12 mouse cellular contexts compared by ENCODE assay signal in genomic region chr12:15218504-15218903, GRCm38 (mm10).
DNase-seq lines count a peak whose midpoint lies in the region; ATAC-seq lines count a peak whose summit lies in the region.
"Had no signal": no experiment of that assay in that cellular context is flagged by ENCODE, and none has a peak within 500 bp of the region (broad histone marks: within the 10 kb centered on the region; RNA-seq: fewer than 3 reads in every experiment).

No protein-coding gene starts in this region.

- no peaks in the 10 kb centered on the region for H3K9me3 ChIP-seq in midbrain, embryonic 13.5 days
- no peaks in the 10 kb centered on the region for H3K9me3 ChIP-seq in kidney, embryonic 16.5 days (ENCODE audit: low read length)
- H3K9me3 ChIP-seq in embryonic facial prominence, embryonic 10.5 days, result no peaks in the 10 kb centered on the region
- H3K9me3 ChIP-seq: embryonic facial prominence, embryonic 12.5 days; heart, embryonic 15.5 days had no signal

- 21% methylated on average over 8 of the region's 8 CpGs for WGBS in midbrain, embryonic 13.5 days
- 57% methylated on average over 8 of the region's 8 CpGs for WGBS in kidney, embryonic 16.5 days
- 77% methylated on average over 8 of the region's 8 CpGs for whole genome bisulfite sequencing in embryonic facial prominence, embryonic 10.5 days

- ATAC-seq in midbrain, embryonic 13.5 days, result peak; percentile 82
- no peak for ATAC-seq in kidney, embryonic 16.5 days (ENCODE audit: low FRiP score, low TSS enrichment)

- peak overlapping the region; percentile 25 for H3K4me2 ChIP-seq in midbrain, embryonic 13.5 days (replicated peaks)
- H3K4me2 ChIP-seq in kidney, embryonic 16.5 days (replicated peaks; ENCODE audit: low read depth, low read length), result no peak overlapping the region
- H3K4me2 ChIP-seq: embryonic facial prominence, embryonic 12.5 days; heart, embryonic 15.5 days had no signal

- H3K4me3 ChIP-seq in midbrain, embryonic 13.5 days (replicated peaks), result 0 out of 2 replicates have a peak overlapping the region, but pooled peaks have one; percentile 11
- H3K4me3 ChIP-seq in kidney, embryonic 16.5 days (ENCODE audit: low read length), result no peak overlapping the region
- H3K4me3 ChIP-seq in embryonic facial prominence, embryonic 10.5 days, result no peak overlapping the region
- H3K4me3 ChIP-seq: embryonic facial prominence, embryonic 12.5 days; heart, embryonic 15.5 days had no signal

- H3K27ac ChIP-seq in midbrain, embryonic 13.5 days, result no peak overlapping the region; the same call in 1 of the 2 replicates
- H3K27ac ChIP-seq in kidney, embryonic 16.5 days (ENCODE audit: low read length), result no peak overlapping the region
- no peak overlapping the region for H3K27ac ChIP-seq in embryonic facial prominence, embryonic 10.5 days (replicated peaks)
- H3K27ac ChIP-seq: embryonic facial prominence, embryonic 12.5 days; heart, embryonic 15.5 days had no signal

- H3K9ac ChIP-seq in midbrain, embryonic 13.5 days (replicated peaks), result no peak overlapping the region
- H3K9ac ChIP-seq in kidney, embryonic 16.5 days (replicated peaks; ENCODE audit: low read length), result no peak overlapping the region
- H3K9ac ChIP-seq: embryonic facial prominence, embryonic 12.5 days; heart, embryonic 15.5 days had no signal

- H3K36me3 ChIP-seq in midbrain, embryonic 13.5 days, result no peaks in the 10 kb centered on the region
- H3K36me3 ChIP-seq in kidney, embryonic 16.5 days (ENCODE audit: insufficient read depth, low read length), result no peaks in the 10 kb centered on the region
- H3K36me3 ChIP-seq in embryonic facial prominence, embryonic 10.5 days (replicated peaks), result no peaks in the 10 kb centered on the region
- H3K36me3 ChIP-seq: embryonic facial prominence, embryonic 12.5 days; heart, embryonic 15.5 days had no signal

- DNase-seq in cerebellum, postnatal 14 days, result peak; percentile 19 to 30
- DNase-seq in cerebellum, adult 18-20 months, result no peak
- peak; percentile 16 to 19 for DNase-seq in right cerebral cortex, postnatal 10 days (ENCODE audit: low spot score in 2 of 2)
- DNase-seq in right cerebral cortex, postnatal 4 days, result no peak
- no peak for DNase-seq in embryonic facial prominence, embryonic 10.5 days (ENCODE audit: low spot score)
- no peak for DNase-seq in thymus, postnatal 4 days
- DNase-seq: adrenal gland, postnatal 25 days; kidney, postnatal 10 days had no signal

- H3K27me3 ChIP-seq in midbrain, embryonic 13.5 days, result no peaks in the 10 kb centered on the region
- no peaks in the 10 kb centered on the region for H3K27me3 ChIP-seq in kidney, embryonic 16.5 days (ENCODE audit: insufficient read depth, low read length)
- no peaks in the 10 kb centered on the region for H3K27me3 ChIP-seq in embryonic facial prominence, embryonic 10.5 days (replicated peaks; ENCODE audit: low read depth, poor library complexity, severe bottlenecking)
- H3K27me3 ChIP-seq: embryonic facial prominence, embryonic 12.5 days; heart, embryonic 15.5 days had no signal

- H3K4me1 ChIP-seq in midbrain, embryonic 13.5 days (replicated peaks), result peaks cover 10% of the 10 kb centered on the region; the same call in 1 of the 2 replicates
- H3K4me1 ChIP-seq in kidney, embryonic 16.5 days (ENCODE audit: insufficient read depth, low read length), result no peaks in the 10 kb centered on the region
- no peaks in the 10 kb centered on the region for H3K4me1 ChIP-seq in embryonic facial prominence, embryonic 10.5 days
- H3K4me1 ChIP-seq: embryonic facial prominence, embryonic 12.5 days; heart, embryonic 15.5 days had no signal

Comparison
In these comparisons a context has a peak if more than half of its experiments do, and no peak if none do; other contexts are left out.
1. DNase-seq: peak in cerebellum, postnatal 14 days (2 of 2) and right cerebral cortex, postnatal 10 days (2 of 2); none in cerebellum, adult 18-20 months (0 of 2), right cerebral cortex, postnatal 4 days (single experiment), embryonic facial prominence, embryonic 10.5 days (single experiment) and thymus, postnatal 4 days (single experiment).